Mouse (Mus musculus) limb, embryonic 14.5 days (tissue): ENCODE data around the gene Scgb1b11. TPM values are rescaled to one million over a fixed set of nuclear protein-coding genes. Genes with fewer than 3 reads are reported as not detected.
"Not testable (repeated sequence)": the region's sequence is repeated elsewhere in the genome, so short reads cannot be mapped to it uniquely, and the experiment has no call there.

Experiments used
- ATAC-seq: fragments of 200-750 bp; cut with Nextera tagmentation; 2 replicates; pipeline ENCODE4 v1.8.0; 2017; ENCODE audit warnings: low read depth, moderate number of reproducible peaks, moderate TSS enrichment; ENCODE audit not compliant: low FRiP score
- DNase-seq: peaks from one replicate; pipeline ENCODE4 v3.0.0-alpha.2; 2015; ENCODE audit warnings: low spot score
- H3K27ac ChIP-seq: fragments of 300-500 bp; sonication (generic); replicated peaks from 2 replicates; pipeline ENCODE4 v1.5.1; 2014; ENCODE audit warnings: low read depth, mild to moderate bottlenecking, low read length, moderate library complexity, mixed read lengths
- H3K27me3 ChIP-seq: fragments of 300-500 bp; sonication (generic); 2 replicates; pipeline ENCODE4 v1.6.1; 2014; ENCODE audit warnings: low read length, mixed read lengths; ENCODE audit not compliant: control insufficient read depth, insufficient read depth
- H3K36me3 ChIP-seq: fragments of 300-500 bp; sonication (generic); 2 replicates; pipeline ENCODE4 v1.6.1; 2014; ENCODE audit warnings: mild to moderate bottlenecking, low read length, moderate library complexity, mixed read lengths; ENCODE audit not compliant: control insufficient read depth, insufficient read depth
- H3K4me1 ChIP-seq: fragments of 300-500 bp; sonication (generic); 2 replicates; pipeline ENCODE4 v1.6.1; 2014; ENCODE audit warnings: antibody characterized with exemption, low read length, mixed read lengths; ENCODE audit not compliant: control insufficient read depth, insufficient read depth
- H3K4me2 ChIP-seq: fragments of 300-500 bp; sonication (generic); replicated peaks from 2 replicates; pipeline ENCODE4 v1.6.1; 2014; ENCODE audit warnings: low read depth, mild to moderate bottlenecking, low read length, moderate library complexity; ENCODE audit not compliant: severe bottlenecking
- H3K4me3 ChIP-seq: fragments of 300-500 bp; sonication (generic); replicated peaks from 2 replicates; pipeline ENCODE4 v1.5.1; 2014; ENCODE audit warnings: low read length
- H3K9ac ChIP-seq: fragments of 300-500 bp; sonication (generic); 2 replicates; pipeline ENCODE4 v1.6.1; 2014; ENCODE audit warnings: mild to moderate bottlenecking, low read depth, low read length, moderate library complexity; ENCODE audit not compliant: severe bottlenecking
- H3K9me3 ChIP-seq: fragments of 300-500 bp; sonication (generic); 2 replicates; pipeline ENCODE4 v1.6.1; 2016; ENCODE audit warnings: low read length; ENCODE audit not compliant: control insufficient read depth
- WGBS: fragments of 180-500 bp; shearing (Covaris S2); extraction: QIAGEN DNeasy Blood & Tissue Kit; methylation state at CpG from one replicate; pipeline ENCODE4 v1.1.7; 2014; 5-methylcytosine and 5-hydroxymethylcytosine counted together
- polyA plus RNA-seq, 2 experiments: library from polyadenylated mRNA; depleted of rRNA in 1 of 2; stranded (reverse) in 1 of 2; unstranded in 1 of 2; fragments of >200 nt; fragmentation: Nextera tagmentation in 1 of 2; extraction: Ambion mirVana in 1 of 2; gene quantifications; 2 replicates each; pipeline versions ENCODE4 v1.2.1 to v1.2.3; 2012 to 2014

The Scgb1b11 gene
- not detected in 2 replicates for polyA plus RNA-seq (2012; rRNA removed)
- polyA plus RNA-seq (2014; fragmentation: Nextera tagmentation; extraction: Ambion mirVana), result not detected in 2 replicates

GRCm38 (mm10) chr7:32222540-32222939 is at the start of gene Scgb1b11:
Gene Scgb1b11 (plus strand): TSS chr7:32222840.
- not testable (repeated sequence) for DNase-seq, H3K9me3 ChIP-seq, H3K4me1 ChIP-seq, H3K36me3 ChIP-seq, H3K27me3 ChIP-seq, H3K27ac ChIP-seq, H3K9ac ChIP-seq, H3K4me2 ChIP-seq, ATAC-seq, H3K4me3 ChIP-seq
- no CpG with 5 or more reads among the region's 2 CpGs for WGBS

DNA sequence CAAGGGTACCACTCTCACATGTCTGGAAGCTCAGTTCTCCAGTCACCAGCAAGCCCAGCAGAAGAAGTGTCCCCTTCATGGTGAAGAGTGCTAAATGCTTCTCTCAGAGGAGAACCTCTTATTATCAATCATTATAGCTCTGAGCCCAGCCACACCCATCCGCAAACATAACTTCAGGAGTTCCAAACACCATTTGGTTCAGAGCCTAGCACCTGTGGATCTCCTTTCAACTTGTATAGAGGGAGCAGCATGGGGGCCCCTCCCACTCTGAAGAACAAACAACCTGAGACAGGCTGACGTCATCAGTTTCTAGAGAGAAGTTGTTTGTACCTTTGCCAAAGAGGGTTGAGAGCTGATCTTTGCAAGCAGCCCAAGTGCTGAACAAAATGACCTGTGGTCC is 11.6 kb upstream of the Scgb1b11 start, which contains the start of gene Scgb2b11:
TSS of gene Scgb2b11 (minus strand) at position 101 of the 400 bp plus-strand sequence.
- not testable (repeated sequence) for H3K9me3 ChIP-seq, H3K27me3 ChIP-seq, H3K9ac ChIP-seq, H3K4me3 ChIP-seq, H3K36me3 ChIP-seq, ATAC-seq, H3K27ac ChIP-seq, DNase-seq, H3K4me2 ChIP-seq, H3K4me1 ChIP-seq
- 91% methylated on average over 2 of the region's 2 CpGs for WGBS

Other genes starting within 250 kb of the Scgb1b11 start
- not detected in 2 replicates for gene Scgb1b10, start 122.0 kb upstream of the Scgb1b11 start, polyA plus RNA-seq (2012; rRNA removed)
- not detected in 2 replicates for gene Scgb1b10, start 122.0 kb upstream of the Scgb1b11 start, polyA plus RNA-seq (2014; fragmentation: Nextera tagmentation; extraction: Ambion mirVana)
- not detected in 2 replicates for gene Scgb2b11, start 11.7 kb upstream of the Scgb1b11 start, polyA plus RNA-seq (2012; rRNA removed)
- not detected in 2 replicates for gene Scgb2b11, start 11.7 kb upstream of the Scgb1b11 start, polyA plus RNA-seq (2014; fragmentation: Nextera tagmentation; extraction: Ambion mirVana)
- not detected in 2 replicates for gene Scgb2b12, start 104.4 kb downstream of the Scgb1b11 start, polyA plus RNA-seq (2012; rRNA removed)
- gene Scgb2b12, start 104.4 kb downstream of the Scgb1b11 start, polyA plus RNA-seq (2014; fragmentation: Nextera tagmentation; extraction: Ambion mirVana), result not detected in 2 replicates
- gene Scgb1b12, start 111.3 kb downstream of the Scgb1b11 start, polyA plus RNA-seq (2012; rRNA removed), result not detected in 2 replicates
- gene Scgb1b12, start 111.3 kb downstream of the Scgb1b11 start, polyA plus RNA-seq (2014; fragmentation: Nextera tagmentation; extraction: Ambion mirVana), result not detected in 2 replicates
- not detected in 2 replicates for gene Scgb1b29, start 218.7 kb downstream of the Scgb1b11 start, polyA plus RNA-seq (2012; rRNA removed)
- not detected in 2 replicates for gene Scgb1b29, start 218.7 kb downstream of the Scgb1b11 start, polyA plus RNA-seq (2014; fragmentation: Nextera tagmentation; extraction: Ambion mirVana)